Mouse (Mus musculus): ENCODE results near the gene Metrnl.
"Not testable (repeated sequence)": the region's sequence is repeated elsewhere in the genome, so short reads cannot be mapped to it uniquely, and the experiment has no call there.

Metrnl gene

DNA sequence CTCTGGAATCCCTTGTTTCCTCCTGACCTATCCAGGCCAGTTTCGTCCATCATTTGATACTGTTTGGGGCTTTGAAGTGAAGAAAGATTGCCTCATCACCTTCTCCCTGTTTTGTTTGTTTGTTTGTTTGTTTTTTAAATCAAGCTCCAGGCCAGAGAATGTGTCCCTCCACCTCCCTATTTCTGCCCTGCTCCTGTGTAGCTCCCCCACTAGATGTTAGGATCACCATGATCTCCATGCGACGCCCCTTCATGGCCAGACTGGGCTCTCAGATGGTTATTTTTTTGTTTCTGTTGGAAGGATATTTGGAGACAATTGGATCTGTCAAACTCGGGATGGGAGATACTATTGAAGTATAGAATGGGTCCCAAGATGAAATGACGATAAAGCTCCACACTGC, at the start of gene Metrnl:
Metrnl (plus strand) TSS at position 301 of the 400 bp plus-strand sequence.
- in situ Hi-C loops (cut with MboI, MseI) = loop anchor here (10.0 kb wide), 1 partner anchor 1636 kb away; no protein-coding TSS in a partner anchor

GRCm38 (mm10) chr11:121651556-121651955, 49.8 kb upstream of the Metrnl start:
- in situ Hi-C loops (cut with MboI, MseI) = loop anchor here (5.0 kb wide), 1 partner anchor 156 kb away; no protein-coding TSS in a partner anchor

DNA sequence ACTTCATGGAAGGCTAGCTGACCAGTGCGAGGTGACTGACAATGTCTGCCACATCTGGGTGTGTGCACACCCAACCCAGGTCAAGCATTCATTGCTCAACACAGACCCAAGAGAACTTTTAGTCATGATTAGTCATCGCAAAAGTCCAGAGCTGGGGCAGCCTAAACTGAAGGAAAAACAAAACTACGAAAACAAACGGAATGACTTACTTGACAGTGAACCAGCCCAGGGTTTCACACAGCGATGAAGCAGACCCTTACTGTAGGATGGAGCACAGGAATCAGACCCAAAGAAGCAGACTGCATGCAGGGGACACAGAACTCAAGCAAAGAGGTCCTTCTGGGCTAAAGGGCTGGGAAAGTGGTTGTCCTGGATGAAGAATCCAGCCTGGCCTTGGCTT, 49.4 kb upstream of the Metrnl start:
- in situ Hi-C loops (cut with MboI, MseI) = loop anchor here (5.0 kb wide), 1 partner anchor 155 kb away; no protein-coding TSS in a partner anchor

GRCm38 (mm10) chr11:121652547-121653305, 48.6 kb upstream of the Metrnl start:
- in situ Hi-C loops (cut with MboI, MseI) = loop anchor here (5.0 kb wide), 1 partner anchor 155 kb away; no protein-coding TSS in a partner anchor

- in situ Hi-C loops (cut with MboI, MseI) = loop anchor here (5.0 kb wide), 1 partner anchor 154 kb away; no protein-coding TSS in a partner anchor
Measured at GRCm38 (mm10) chr11:121653631-121654030, 47.7 kb upstream of the Metrnl start.

DNA sequence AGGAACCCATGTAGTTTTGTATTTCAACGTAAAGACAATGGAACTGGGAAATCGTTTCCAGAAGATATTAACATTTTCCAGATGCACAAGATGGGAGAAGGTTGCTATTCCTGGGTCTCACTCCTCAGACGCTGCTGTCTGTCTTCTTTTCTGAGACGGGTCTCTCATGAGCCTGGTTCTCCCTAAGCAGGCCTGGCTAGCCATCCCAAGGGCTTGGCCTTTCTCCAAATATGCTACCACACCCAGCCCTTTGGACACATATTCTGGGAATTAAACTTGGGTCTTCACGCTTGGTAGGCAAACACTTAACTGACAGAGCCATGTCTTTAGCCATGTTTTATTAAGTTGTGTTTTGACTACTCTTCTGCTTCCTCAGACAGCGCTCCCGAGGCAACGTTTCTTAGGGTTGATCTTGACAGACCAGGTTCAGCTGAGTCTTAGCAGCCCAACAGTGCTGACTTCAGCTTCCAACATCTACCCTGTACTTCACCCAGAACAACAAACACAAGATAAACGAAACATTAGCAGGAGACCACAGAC, 46.9 kb upstream of the Metrnl start:
- in situ Hi-C loops (cut with MboI, MseI) = loop anchor here (5.0 kb wide), 1 partner anchor 153 kb away; no protein-coding TSS in a partner anchor

- in situ Hi-C loops (cut with MboI, MseI) = no loop called here
Measured at GRCm38 (mm10) chr11:121655166-121655806, 46.1 kb upstream of the Metrnl start.

DNA sequence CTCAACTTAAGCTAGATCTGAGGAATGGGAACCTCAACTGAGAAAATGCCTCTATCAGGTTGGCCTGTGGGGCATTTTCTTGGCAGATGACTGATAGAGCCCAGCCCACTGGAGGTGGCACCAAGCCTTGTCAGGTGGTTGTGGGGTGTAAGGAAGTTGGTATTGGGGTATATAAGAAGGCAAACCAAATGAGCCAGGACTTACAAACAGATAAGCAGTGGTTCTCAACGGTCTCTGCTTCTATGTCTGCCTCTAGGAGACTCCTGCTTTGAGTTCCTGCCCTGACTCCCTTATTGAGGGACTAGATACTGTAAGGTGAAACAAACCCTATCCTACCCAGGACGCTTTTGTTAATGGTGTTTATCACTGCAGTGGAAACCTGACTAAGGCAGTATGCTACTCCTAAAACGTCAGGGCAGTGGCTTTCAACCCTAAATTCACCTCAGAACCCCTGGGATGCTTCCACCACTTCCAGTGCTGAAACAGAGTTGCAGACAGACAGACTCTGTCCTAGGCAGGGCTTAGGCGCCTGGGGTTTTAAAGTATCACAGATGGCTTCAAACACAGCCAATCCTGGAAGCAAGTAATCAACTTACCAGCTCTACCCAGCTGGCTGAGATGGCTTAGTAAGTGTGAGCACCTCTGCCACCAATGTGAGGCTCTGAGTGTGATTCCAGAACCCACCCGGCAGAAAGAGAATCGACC, 45.4 kb upstream of the Metrnl start:
- in situ Hi-C loops (cut with MboI, MseI) = no loop called here

DNA sequence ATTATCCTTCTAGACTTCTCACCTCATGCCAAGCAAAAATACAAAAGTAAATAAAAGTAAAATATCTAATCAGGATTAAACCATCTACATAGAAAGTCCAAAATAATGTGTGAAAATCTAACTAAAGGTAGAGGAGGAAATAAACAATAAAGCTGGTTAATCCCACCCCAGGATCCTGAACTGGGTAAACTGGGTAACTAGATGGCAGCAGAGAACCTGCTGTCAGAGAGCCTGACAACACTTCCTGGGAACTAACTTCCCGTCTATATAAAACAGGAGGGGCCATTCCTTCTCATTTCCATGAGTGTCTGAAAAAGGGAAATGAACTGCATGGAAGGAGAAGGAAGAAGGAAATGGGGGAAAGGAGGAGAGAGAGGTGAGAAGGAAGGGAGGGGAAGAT, 43.2 kb upstream of the Metrnl start:
- in situ Hi-C loops (cut with MboI, MseI) = no loop called here

DNA sequence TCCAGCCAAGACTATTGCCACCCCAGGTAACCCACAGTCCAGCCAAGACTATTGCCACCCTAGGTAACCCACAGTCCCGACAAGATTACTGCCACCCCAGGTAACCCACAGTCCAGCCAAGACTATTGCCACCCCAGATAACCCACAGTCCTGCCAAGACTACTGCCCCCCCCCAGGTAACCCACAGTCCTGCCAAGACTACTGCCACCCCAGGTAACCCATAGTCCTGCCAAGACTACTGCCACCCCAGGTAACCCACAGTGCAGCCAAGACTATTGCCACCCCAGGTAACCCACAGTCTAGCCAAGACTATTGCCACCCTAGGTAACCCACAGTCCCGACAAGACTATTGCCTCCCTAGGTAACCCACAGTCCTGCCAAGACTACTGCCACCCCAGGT, 40.7 kb upstream of the Metrnl start:
- in situ Hi-C loops (cut with MboI, MseI) = not testable (repeated sequence)

DNA sequence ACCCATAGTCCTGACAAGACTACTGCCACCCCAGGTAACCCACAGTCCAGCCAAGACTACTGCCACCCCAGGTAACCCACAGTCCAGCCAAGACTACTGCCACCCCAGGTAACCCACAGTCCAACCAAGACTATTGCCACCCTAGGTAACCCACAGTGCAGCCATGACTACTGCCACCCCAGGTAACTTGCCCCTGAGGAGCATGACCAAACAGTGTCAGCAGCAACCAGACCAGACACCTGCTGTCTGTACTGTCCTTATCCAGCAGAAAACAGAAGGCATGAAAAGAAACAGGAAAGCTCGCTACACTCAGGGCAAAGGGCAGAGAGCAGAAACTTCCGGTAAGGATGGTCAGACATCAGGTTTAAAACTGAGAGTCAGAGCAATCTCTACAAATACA, 40.2 kb upstream of the Metrnl start:
- in situ Hi-C loops (cut with MboI, MseI) = no loop called here

DNA sequence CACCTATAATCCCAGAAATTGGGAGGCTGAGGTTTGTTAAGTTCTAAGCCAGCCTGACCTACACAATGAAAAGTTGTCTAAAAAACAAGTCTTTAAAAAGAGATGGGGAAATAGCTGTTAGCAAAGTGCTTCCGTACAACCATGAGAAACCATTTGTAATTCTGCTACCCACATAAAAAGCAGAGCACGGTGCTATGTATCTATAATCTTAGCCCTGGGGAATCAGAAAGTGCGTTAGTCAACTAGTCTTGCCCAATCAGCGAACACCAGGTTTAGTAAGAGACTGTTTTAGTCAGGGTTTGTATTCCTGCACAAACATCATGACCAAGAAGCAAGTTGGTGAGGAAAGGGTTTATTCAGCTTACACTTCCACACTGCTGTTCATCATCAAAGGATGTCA, 33.8 kb upstream of the Metrnl start:
- in situ Hi-C loops (cut with MboI, MseI) = no loop called here

DNA sequence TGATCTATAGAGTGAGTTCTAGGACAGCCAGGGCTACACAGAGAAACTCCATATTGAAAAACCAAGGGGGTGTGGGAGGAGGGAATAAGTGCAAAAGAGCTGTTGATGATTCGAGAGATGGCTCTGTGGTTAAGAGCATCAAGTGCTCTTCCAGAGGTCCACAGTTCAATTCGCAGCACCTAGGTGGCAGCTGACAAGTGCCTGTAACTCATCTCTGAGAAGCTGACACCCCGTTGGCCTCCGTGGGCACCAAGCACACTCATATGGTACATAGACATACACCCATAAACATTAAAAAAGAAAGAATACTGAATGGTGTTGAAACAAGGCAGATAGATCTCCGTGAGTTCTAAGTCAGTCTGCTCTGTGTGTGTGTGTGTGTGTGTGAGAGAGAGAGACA, 32.6 kb upstream of the Metrnl start:
- in situ Hi-C loops (cut with MboI, MseI) = no loop called here

DNA sequence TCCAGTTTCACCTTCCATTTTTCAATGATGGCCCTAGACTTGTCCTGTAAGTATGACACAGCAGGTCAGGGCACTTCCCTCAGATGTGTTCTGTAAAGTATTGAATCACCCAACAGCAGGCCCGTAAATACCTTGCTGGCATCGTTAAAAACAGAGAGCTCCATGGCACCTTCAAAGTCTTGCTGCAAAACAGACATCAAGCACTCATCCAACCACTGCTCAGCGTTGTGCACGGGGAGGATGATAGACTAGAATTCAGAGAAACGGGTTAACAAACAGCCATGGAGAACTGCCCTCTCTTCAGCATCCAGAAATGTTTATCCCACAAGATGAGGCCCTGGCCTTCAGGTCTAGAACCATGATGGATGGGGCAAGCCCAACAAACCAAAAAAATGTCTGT, 30.4 kb upstream of the Metrnl start:
- in situ Hi-C loops (cut with MboI, MseI) = no loop called here

- in situ Hi-C loops (cut with MboI, MseI) = no loop called here
Measured at GRCm38 (mm10) chr11:121672312-121672989, 28.9 kb upstream of the Metrnl start.

- in situ Hi-C loops (cut with MboI, MseI) = no loop called here
Measured at GRCm38 (mm10) chr11:121672990-121673572, 28.3 kb upstream of the Metrnl start, which contains the start of gene B3gntl1. Gene B3gntl1, minus strand, starts transcription at chr11:121673153.

GRCm38 (mm10) chr11:121673629-121674028, 27.7 kb upstream of the Metrnl start:
- in situ Hi-C loops (cut with MboI, MseI) = no loop called here

DNA sequence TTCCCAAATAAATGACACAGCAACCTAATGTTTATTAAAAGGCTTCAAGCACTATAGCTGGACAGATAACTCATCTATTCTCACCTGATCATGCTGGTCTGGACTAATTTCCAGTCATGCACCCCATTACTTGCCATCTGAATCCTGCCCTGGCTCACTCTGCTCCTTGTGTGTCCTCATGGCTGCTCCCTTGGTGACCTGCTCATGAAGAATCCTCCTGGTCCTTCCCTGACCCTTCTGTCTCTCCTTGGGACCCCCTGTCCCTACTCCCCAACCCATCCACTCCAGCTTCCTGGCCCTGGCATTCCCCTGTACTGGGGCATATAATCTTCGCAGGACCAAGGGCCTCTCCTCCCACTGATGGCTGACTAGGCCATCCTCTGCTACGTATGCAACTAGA, 24.5 kb upstream of the Metrnl start:
- in situ Hi-C loops (cut with MboI, MseI) = no loop called here

GRCm38 (mm10) chr11:121679581-121679980, 21.8 kb upstream of the Metrnl start:
- in situ Hi-C loops (cut with MboI, MseI) = no loop called here

- in situ Hi-C loops (cut with MboI, MseI) = loop anchor here (5.0 kb wide), 1 partner anchor 203 kb away; no protein-coding TSS in a partner anchor
Measured at GRCm38 (mm10) chr11:121680750-121681149, 20.6 kb upstream of the Metrnl start.

- in situ Hi-C loops (cut with MboI, MseI) = loop anchor here (5.0 kb wide), 1 partner anchor 206 kb away; no protein-coding TSS in a partner anchor
Measured at GRCm38 (mm10) chr11:121683243-121683642, 18.1 kb upstream of the Metrnl start.
